Mouse (Mus musculus) kidney, embryonic 16.5 days (tissue): ENCODE data around the gene Otud7a. TPM values are rescaled to one million over a fixed set of nuclear protein-coding genes. Genes with fewer than 3 reads are reported as not detected.

Source experiments
- ATAC-seq: fragments of 200-750 bp; cut with Nextera tagmentation; 2 replicates; pipeline ENCODE4 v1.8.0; 2017; ENCODE audit warnings: moderate TSS enrichment; ENCODE audit not compliant: low FRiP score, low TSS enrichment
- H3K27ac ChIP-seq: fragments of 300-500 bp; sonication (generic); 2 replicates; pipeline ENCODE4 v1.5.1; 2014; ENCODE audit warnings: low read length
- H3K27me3 ChIP-seq: fragments of 300-500 bp; sonication (generic); 2 replicates; pipeline ENCODE4 v1.6.1; 2014; ENCODE audit warnings: low read length, control low read depth, mixed read lengths; ENCODE audit not compliant: insufficient read depth
- H3K36me3 ChIP-seq: fragments of 300-500 bp; sonication (generic); 2 replicates; pipeline ENCODE4 v1.6.1; 2014; ENCODE audit warnings: low read length, control low read depth, mixed read lengths; ENCODE audit not compliant: insufficient read depth
- H3K4me1 ChIP-seq: fragments of 300-500 bp; sonication (generic); 2 replicates; pipeline ENCODE4 v1.6.1; 2014; ENCODE audit warnings: low read length, control low read depth, mixed read lengths; ENCODE audit not compliant: insufficient read depth
- H3K4me2 ChIP-seq: fragments of 300-500 bp; sonication (generic); replicated peaks from 2 replicates; pipeline ENCODE4 v1.6.1; 2014; ENCODE audit warnings: low read depth, low read length
- H3K4me3 ChIP-seq: fragments of 300-500 bp; sonication (generic); 2 replicates; pipeline ENCODE4 v1.5.1; 2014; ENCODE audit warnings: mild to moderate bottlenecking, low read length
- H3K9ac ChIP-seq: fragments of 300-500 bp; sonication (generic); replicated peaks from 2 replicates; pipeline ENCODE4 v1.6.1; 2014; ENCODE audit warnings: low read length
- H3K9me3 ChIP-seq: fragments of 300-500 bp; sonication (generic); 2 replicates; pipeline ENCODE4 v1.6.1; 2016; ENCODE audit warnings: low read length, control low read depth
- WGBS: fragments of 180-500 bp; shearing (Covaris S2); extraction: QIAGEN DNeasy Blood & Tissue Kit; methylation state at CpG from one replicate; pipeline ENCODE4 v1.1.7; 2014; 5-methylcytosine and 5-hydroxymethylcytosine counted together
- polyA plus RNA-seq: library from polyadenylated mRNA; unstranded; fragments of >200 nt; fragmentation: Nextera tagmentation; extraction: Ambion mirVana; gene quantifications from 2 replicates; pipeline ENCODE4 v1.2.1, GENCODE M21; 2015

Gene Otud7a
- 0.14 and 0.49 TPM in 2 replicates for polyA plus RNA-seq

- peak within 1 kb of the TSS; percentile 58 for H3K4me3 ChIP-seq
- WGBS = under 1% methylated on average over 92 of the region's 123 CpGs
Observed at GRCm38 (mm10) chr7:63444484-63445345, at the start of gene Otud7a. Gene Otud7a (plus strand): TSS chr7:63444751.

GRCm38 (mm10) chr7:63405988-63406387 is 38.6 kb upstream of the Otud7a start:
- no peak overlapping the region for H3K4me2 ChIP-seq
- no peak overlapping the region for H3K4me3 ChIP-seq
- no peak overlapping the region for H3K27ac ChIP-seq
- H3K36me3 ChIP-seq = no peaks in the 10 kb centered on the region
- no peaks in the 10 kb centered on the region for H3K27me3 ChIP-seq
- no peaks in the 10 kb centered on the region for H3K9me3 ChIP-seq
- no peak for ATAC-seq
- no peak overlapping the region for H3K9ac ChIP-seq
- no peaks in the 10 kb centered on the region for H3K4me1 ChIP-seq

More at GRCm38 (mm10) chr7:63444484-63445345, at the start of gene Otud7a:
- Histone ChIP-seq H3K4me1 (0 out of 2 replicates have a peak, but pooled peaks cover 3% of the 10 kb centered on the region), H3K27me3 (peaks cover 20% of the 10 kb centered on the region), H3K36me3 (no peaks in the 10 kb centered on the region), H3K4me2 (peak within 1 kb of the TSS; percentile 91), H3K9ac (peak within 1 kb of the TSS; percentile 36; the same call in 1 of the 2 replicates), H3K9me3 (no peaks in the 10 kb centered on the region), H3K27ac (no peak within 1 kb of the TSS)
- ATAC-seq = peak; percentile 93

- 21% methylated on average over 10 of the region's 10 CpGs for WGBS
- Histone ChIP-seq H3K27ac (no peak overlapping the region), H3K27me3 (peaks cover 20% of the 10 kb centered on the region), H3K9me3 (no peaks in the 10 kb centered on the region), H3K4me1 (0 out of 2 replicates have a peak, but pooled peaks cover 3% of the 10 kb centered on the region), H3K9ac (peak overlapping the region; percentile 36; the same call in 1 of the 2 replicates), H3K36me3 (no peaks in the 10 kb centered on the region), H3K4me2 (peak overlapping the region; percentile 91), H3K4me3 (peak overlapping the region; percentile 58)
- ATAC-seq = no peak
Observed at GRCm38 (mm10) chr7:63445346-63445700, 772 bp downstream of the Otud7a start.

GRCm38 (mm10) chr7:63446951-63447350 is 2.4 kb downstream of the Otud7a start:
- ATAC-seq = no peak

GRCm38 (mm10) chr7:63455228-63455627 is 10.7 kb downstream of the Otud7a start:
- Histone ChIP-seq H3K4me1 (no peaks in the 10 kb centered on the region), H3K27ac (no peak overlapping the region), H3K4me2 (no peak overlapping the region), H3K9ac (no peak overlapping the region), H3K9me3 (no peaks in the 10 kb centered on the region), H3K4me3 (no peak overlapping the region), H3K36me3 (no peaks in the 10 kb centered on the region), H3K27me3 (no peaks in the 10 kb centered on the region)
- no peak for ATAC-seq
- WGBS = 79% methylated on average over 3 of the region's 3 CpGs

More at GRCm38 (mm10) chr7:63446951-63447350, 2.4 kb downstream of the Otud7a start:
- H3K27ac ChIP-seq = no peak overlapping the region
- WGBS = 44% methylated on average over 1 of the region's 1 CpGs
- no peaks in the 10 kb centered on the region for H3K9me3 ChIP-seq
- H3K4me2 ChIP-seq = no peak overlapping the region
- 0 out of 2 replicates have a peak, but pooled peaks cover 3% of the 10 kb centered on the region for H3K4me1 ChIP-seq
- no peak overlapping the region for H3K4me3 ChIP-seq
- no peaks in the 10 kb centered on the region for H3K36me3 ChIP-seq
- H3K9ac ChIP-seq = no peak overlapping the region
- peaks cover 20% of the 10 kb centered on the region for H3K27me3 ChIP-seq

GRCm38 (mm10) chr7:63462234-63462633 is 17.7 kb downstream of the Otud7a start:
- Histone ChIP-seq H3K27ac (no peak overlapping the region), H3K4me3 (no peak overlapping the region), H3K27me3 (no peaks in the 10 kb centered on the region), H3K9ac (no peak overlapping the region), H3K36me3 (no peaks in the 10 kb centered on the region), H3K4me1 (no peaks in the 10 kb centered on the region), H3K9me3 (no peaks in the 10 kb centered on the region), H3K4me2 (no peak overlapping the region)
- no peak for ATAC-seq
- 64% methylated on average over 2 of the region's 2 CpGs for WGBS

- no peaks in the 10 kb centered on the region for H3K36me3 ChIP-seq
- H3K9me3 ChIP-seq = no peaks in the 10 kb centered on the region
- H3K27ac ChIP-seq = no peak overlapping the region
- H3K9ac ChIP-seq = no peak overlapping the region
- H3K4me2 ChIP-seq = no peak overlapping the region
- ATAC-seq = no peak
- H3K4me3 ChIP-seq = no peak overlapping the region
- H3K27me3 ChIP-seq = no peaks in the 10 kb centered on the region
- no peaks in the 10 kb centered on the region for H3K4me1 ChIP-seq
- 90% methylated on average over 2 of the region's 2 CpGs for WGBS
Observed at GRCm38 (mm10) chr7:63462684-63463083, 18.1 kb downstream of the Otud7a start.

- no peaks in the 10 kb centered on the region for H3K9me3 ChIP-seq
- H3K9ac ChIP-seq = no peak overlapping the region
- no peak for ATAC-seq
- H3K4me3 ChIP-seq = no peak overlapping the region
- 91% methylated on average over 6 of the region's 6 CpGs for WGBS
- H3K27ac ChIP-seq = no peak overlapping the region
- no peak overlapping the region for H3K4me2 ChIP-seq
- H3K4me1 ChIP-seq = no peaks in the 10 kb centered on the region
- no peaks in the 10 kb centered on the region for H3K36me3 ChIP-seq
- no peaks in the 10 kb centered on the region for H3K27me3 ChIP-seq
Observed at GRCm38 (mm10) chr7:63466729-63467128, 22.2 kb downstream of the Otud7a start.

GRCm38 (mm10) chr7:63468258-63468657 is 23.7 kb downstream of the Otud7a start:
- Histone ChIP-seq H3K9ac (no peak overlapping the region), H3K4me3 (no peak overlapping the region), H3K4me2 (no peak overlapping the region), H3K27me3 (no peaks in the 10 kb centered on the region), H3K4me1 (no peaks in the 10 kb centered on the region), H3K36me3 (no peaks in the 10 kb centered on the region), H3K9me3 (no peaks in the 10 kb centered on the region), H3K27ac (no peak overlapping the region)
- WGBS = 82% methylated on average over 3 of the region's 3 CpGs
- ATAC-seq = no peak

GRCm38 (mm10) chr7:63483091-63483490 is 38.5 kb downstream of the Otud7a start:
- Histone ChIP-seq H3K4me3 (no peak overlapping the region), H3K36me3 (no peaks in the 10 kb centered on the region), H3K9me3 (no peaks in the 10 kb centered on the region), H3K27ac (no peak overlapping the region), H3K9ac (no peak overlapping the region), H3K4me2 (no peak overlapping the region), H3K4me1 (no peaks in the 10 kb centered on the region), H3K27me3 (no peaks in the 10 kb centered on the region)
- 85% methylated on average over 2 of the region's 2 CpGs for WGBS
- ATAC-seq = no peak
